In the genomic region with DNA sequence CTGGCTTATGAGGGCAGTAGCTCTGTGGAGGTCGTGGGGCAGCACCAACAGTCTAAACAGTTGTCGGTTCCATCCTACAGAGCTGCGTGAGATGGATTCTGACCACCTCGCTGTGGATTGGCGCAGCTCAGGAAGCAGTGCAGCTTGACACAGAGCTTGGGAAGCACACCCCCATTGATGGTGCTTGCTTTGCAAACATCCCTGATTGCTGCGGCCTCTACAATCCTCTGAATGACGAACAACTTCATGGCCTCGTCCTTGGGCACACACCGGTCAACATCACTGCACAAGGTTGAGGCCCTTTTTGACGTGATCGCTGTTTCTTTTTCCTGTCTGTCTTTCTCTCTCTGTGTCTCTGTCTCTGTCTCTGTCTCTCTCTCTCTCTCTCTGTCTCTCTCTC, we compare ENCODE assay signal across 18 mouse cellular contexts. TPM values are rescaled to one million over a fixed set of nuclear protein-coding genes. Genes with fewer than 3 reads are reported as not detected.
DNase-seq lines count a peak whose midpoint lies in the region; ATAC-seq and TF ChIP-seq lines count a peak whose summit lies in the region.
"Had no signal": no experiment of that assay in that cellular context is flagged by ENCODE, and none has a peak within 500 bp of the region (broad histone marks: within the 10 kb centered on the region; RNA-seq: fewer than 3 reads in every experiment).

No protein-coding gene starts in this region.

- H3K9me3 ChIP-seq in stomach, embryonic 14.5 days (ENCODE audit: control insufficient read depth, low read depth, low read length), result no peaks in the 10 kb centered on the region
- no peaks in the 10 kb centered on the region for H3K9me3 ChIP-seq in stomach, postnatal 0 days (ENCODE audit: control insufficient read depth, low read length)
- H3K9me3 ChIP-seq: forebrain, embryonic 13.5 days; heart, embryonic 12.5 days; hindbrain, embryonic 10.5 days had no signal

- 51% methylated on average over 11 of the region's 11 CpGs for WGBS in stomach, embryonic 14.5 days
- WGBS in stomach, postnatal 0 days, result 55% methylated on average over 11 of the region's 11 CpGs

- no peak overlapping the region for H3K4me2 ChIP-seq in stomach, embryonic 14.5 days (replicated peaks; ENCODE audit: low read depth, low read length)
- no peak overlapping the region for H3K4me2 ChIP-seq in stomach, postnatal 0 days (replicated peaks; ENCODE audit: low read depth)
- H3K4me2 ChIP-seq: forebrain, embryonic 13.5 days; heart, embryonic 12.5 days; hindbrain, embryonic 14.5 days had no signal

- no peak for ATAC-seq in stomach, embryonic 14.5 days (ENCODE audit: insufficient number of reproducible peaks, insufficient read depth, low FRiP score, low read depth)
- ATAC-seq in stomach, postnatal 0 days (ENCODE audit: low FRiP score, low TSS enrichment), result no peak
- ATAC-seq: forebrain, embryonic 13.5 days; forebrain, postnatal 0 days had no signal

- no peaks in the 10 kb centered on the region for H3K27me3 ChIP-seq in stomach, embryonic 14.5 days (ENCODE audit: control insufficient read depth, insufficient read depth, low read length)
- H3K27me3 ChIP-seq in stomach, postnatal 0 days (ENCODE audit: control insufficient read depth, insufficient read depth, low read length), result no peaks in the 10 kb centered on the region
- H3K27me3 ChIP-seq: forebrain, embryonic 13.5 days; heart, embryonic 12.5 days had no signal

- DNase-seq in adrenal gland, adult 2 months, result peak; percentile 84
- DNase-seq in adrenal gland, adult 18-20 months (ENCODE audit: low spot score in 2 of 2), result no peak
- no peak for DNase-seq in stomach, postnatal 0 days (ENCODE audit: low spot score)
- DNase-seq in layer of hippocampus, postnatal 25 days (ENCODE audit: extremely low spot score in 1 of 2, low spot score in 1 of 2), result no peak
- DNase-seq in left cerebral cortex, adult 8-10 months (ENCODE audit: low spot score in 2 of 2), result no peak
- DNase-seq: cerebellum, adult 18-20 months; cerebellum, adult 9-11 months; cerebellum, postnatal 36 days; forebrain, postnatal 0 days; gastrocnemius, adult 2 months; gastrocnemius, postnatal 25 days had no signal

- peaks cover 18% of the 10 kb centered on the region; the same call in 1 of the 2 replicates for H3K4me1 ChIP-seq in stomach, embryonic 14.5 days (ENCODE audit: control insufficient read depth, insufficient read depth, low read length)
- 0 out of 2 replicates have a peak, but pooled peaks cover 6% of the 10 kb centered on the region for H3K4me1 ChIP-seq in stomach, postnatal 0 days (replicated peaks; ENCODE audit: control insufficient read depth, insufficient read depth)
- H3K4me1 ChIP-seq in brown adipose tissue, adult 24 weeks (ENCODE audit: control insufficient read depth, insufficient read depth, insufficient read length, low read length), result peaks cover 23% of the 10 kb centered on the region
- H3K4me1 ChIP-seq: forebrain, embryonic 13.5 days had no signal

- no peaks in the 10 kb centered on the region for H3K36me3 ChIP-seq in stomach, embryonic 14.5 days (ENCODE audit: control insufficient read depth, insufficient read depth, low read length)
- no peaks in the 10 kb centered on the region for H3K36me3 ChIP-seq in stomach, postnatal 0 days (ENCODE audit: control insufficient read depth, insufficient read depth, low read length)
- H3K36me3 ChIP-seq: heart, embryonic 12.5 days; hindbrain, embryonic 10.5 days had no signal

- peak overlapping the region; percentile 79; the same call in 1 of the 2 replicates for H3K27ac ChIP-seq in stomach, embryonic 14.5 days (ENCODE audit: low read length)
- no peak overlapping the region for H3K27ac ChIP-seq in stomach, postnatal 0 days (replicated peaks)
- peak overlapping the region; percentile 72 for H3K27ac ChIP-seq in brown adipose tissue, adult 24 weeks (replicated peaks; ENCODE audit: low read depth, low read length)
- H3K27ac ChIP-seq: forebrain, embryonic 13.5 days; hindbrain, embryonic 10.5 days; hindbrain, embryonic 14.5 days had no signal

- no peak overlapping the region for H3K9ac ChIP-seq in stomach, embryonic 14.5 days (replicated peaks; ENCODE audit: low read depth, low read length)
- H3K9ac ChIP-seq in stomach, postnatal 0 days (ENCODE audit: low read length), result no peak overlapping the region
- H3K9ac ChIP-seq: forebrain, embryonic 13.5 days; forebrain, postnatal 0 days; heart, embryonic 12.5 days; hindbrain, embryonic 14.5 days had no signal

- TF ChIP-seq EP300 in stomach, postnatal 0 days (optimal IDR thresholded peaks at IDR 0.05), result no peak

- TF ChIP-seq CTCF in stomach, postnatal 0 days (IDR thresholded peaks at IDR 0.05; ENCODE audit: low read depth), result no peak

- no peak overlapping the region for H3K4me3 ChIP-seq in stomach, embryonic 14.5 days (ENCODE audit: low read depth, low read length)
- no peak overlapping the region for H3K4me3 ChIP-seq in stomach, postnatal 0 days (ENCODE audit: low read depth, low read length)
- H3K4me3 ChIP-seq in brown adipose tissue, adult 24 weeks (ENCODE audit: insufficient read depth, low read depth, low read length), result no peak overlapping the region
- H3K4me3 ChIP-seq: forebrain, embryonic 13.5 days; gastrocnemius, adult 2 months; heart, embryonic 12.5 days; hindbrain, embryonic 10.5 days had no signal

RNA-seq across cellular contexts. Expression of gene Amotl2, which starts 32.7 kb away (rescaled TPM):
- 100 to 1,000 TPM; 154 to 186 TPM for total RNA-seq in adrenal gland, adult 2 months (2021)
- polyA plus RNA-seq in adrenal gland, adult 2 months (2012; rRNA removed), result 116 and 153 TPM in 2 replicates
- 100 to 1,000 TPM in 1 of 2 experiments, 10 to 100 TPM in 1; 73.0 to 202 TPM for total RNA-seq in adrenal gland, adult 18-20 months (2021)
- polyA plus RNA-seq in stomach, embryonic 14.5 days (2014; fragmentation: Nextera tagmentation; extraction: Ambion mirVana), result 22.1 and 28.9 TPM in 2 replicates
- 18.6 and 22.7 TPM in 2 replicates for polyA plus RNA-seq in stomach, postnatal 0 days (2015; fragmentation: Nextera tagmentation; extraction: Ambion mirVana)
- polyA plus RNA-seq in brown adipose tissue, adult 24 weeks (2012; ENCODE audit: insufficient read depth, insufficient read length, missing spikeins), result 33.0 and 42.2 TPM in 2 replicates
- total RNA-seq in layer of hippocampus, postnatal 25 days (2021), result 10 to 100 TPM; 19.1 to 24.1 TPM
- total RNA-seq in left cerebral cortex, adult 8-10 months (2022), result 10 to 100 TPM; 16.5 to 25.1 (median 18.6) TPM
- total RNA-seq: MEL had no signal
